Mouse (Mus musculus) right cerebral cortex, adult 2 months (tissue): Measurements from ENCODE around the gene Ankzf1.
"Not testable (repeated sequence)": the region's sequence is repeated elsewhere in the genome, so short reads cannot be mapped to it uniquely, and the experiment has no call there.

ENCODE experiments used
- DNase-seq, 2 experiments: peaks; one replicate each; pipeline ENCODE4 v3.0.0; 2021 to 2022; ENCODE audit warnings: low spot score in 2 of 2

Ankzf1 gene

DNA sequence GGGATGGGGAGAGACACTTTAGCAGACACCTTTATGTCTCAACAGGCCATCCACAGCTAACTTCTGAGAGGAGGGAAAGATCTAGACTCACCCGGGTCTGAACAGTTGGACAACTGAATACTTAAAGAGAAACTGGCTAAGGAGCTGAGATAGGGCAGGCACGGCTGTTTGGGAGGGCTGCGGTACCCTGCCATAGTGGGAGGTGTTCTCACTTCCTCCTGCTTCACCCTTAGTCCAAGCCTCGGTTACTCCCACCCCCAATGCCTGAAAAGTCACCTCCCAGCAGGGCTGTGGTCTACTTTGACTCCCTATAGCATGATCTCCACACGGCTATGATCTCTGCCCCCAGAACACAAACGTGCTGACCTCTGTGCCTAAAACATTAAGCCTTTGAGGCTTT, 31.6 kb downstream of the Ankzf1 start:
- DNase-seq: no peak

DNA sequence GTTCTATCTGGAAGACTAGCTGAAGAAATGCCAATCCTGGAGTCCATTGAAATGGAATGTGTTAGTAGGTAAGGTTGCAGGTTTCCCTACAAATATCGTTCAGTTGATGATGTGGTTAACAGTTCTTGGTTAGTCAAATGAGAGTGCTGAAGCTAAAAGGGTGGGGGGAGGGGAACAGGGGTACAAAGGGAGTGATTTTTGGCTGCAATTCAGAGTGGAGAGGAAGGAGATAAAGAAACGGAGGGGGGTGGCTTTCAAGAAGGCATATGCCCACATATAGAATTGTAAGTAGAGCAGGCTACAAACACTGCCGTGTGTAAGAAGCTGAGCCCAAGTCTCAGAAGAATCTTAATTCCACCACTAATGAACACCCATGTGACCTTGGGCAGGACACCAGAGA, 33.5 kb downstream of the Ankzf1 start:
- no peak for DNase-seq

DNA sequence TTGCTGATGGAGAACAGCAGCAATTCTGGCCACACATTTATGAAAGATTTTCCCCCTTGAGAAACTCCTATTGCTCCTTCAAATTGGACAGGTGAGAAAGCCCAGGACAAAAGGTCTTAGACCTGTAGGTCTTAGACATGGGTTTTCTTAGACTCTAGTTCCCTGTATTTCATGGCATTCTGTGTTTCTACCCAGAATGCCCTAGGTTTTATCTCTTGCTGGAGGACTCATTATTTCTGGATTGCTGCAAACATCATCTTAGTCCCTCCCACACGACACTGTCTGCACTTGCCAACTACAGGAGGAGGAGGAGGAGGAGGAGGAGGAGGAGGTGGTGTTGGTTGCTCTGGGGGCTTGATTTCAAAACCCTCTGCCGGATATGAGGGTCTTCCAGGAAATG, 34.2 kb downstream of the Ankzf1 start:
- no peak for DNase-seq

DNA sequence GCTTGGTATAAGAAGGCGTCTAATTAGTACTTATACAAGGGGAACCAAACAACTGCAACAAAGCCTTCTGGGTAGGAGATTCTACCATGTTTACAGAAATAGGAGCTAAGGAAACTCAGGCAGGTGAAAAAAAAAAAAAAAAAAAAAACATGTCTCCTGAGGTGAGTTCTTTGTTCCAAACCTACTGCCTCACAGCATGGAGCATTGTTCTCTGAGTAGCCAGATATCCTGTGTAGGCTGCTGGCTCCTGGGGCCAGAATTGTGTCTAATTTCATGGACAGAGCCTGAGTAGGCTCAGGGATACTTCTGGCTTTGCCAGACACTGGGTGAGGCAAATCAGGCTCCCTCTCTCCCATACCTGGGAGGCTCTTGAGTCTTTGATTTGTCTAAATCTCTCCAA, 35.7 kb downstream of the Ankzf1 start:
- no peak for DNase-seq

DNA sequence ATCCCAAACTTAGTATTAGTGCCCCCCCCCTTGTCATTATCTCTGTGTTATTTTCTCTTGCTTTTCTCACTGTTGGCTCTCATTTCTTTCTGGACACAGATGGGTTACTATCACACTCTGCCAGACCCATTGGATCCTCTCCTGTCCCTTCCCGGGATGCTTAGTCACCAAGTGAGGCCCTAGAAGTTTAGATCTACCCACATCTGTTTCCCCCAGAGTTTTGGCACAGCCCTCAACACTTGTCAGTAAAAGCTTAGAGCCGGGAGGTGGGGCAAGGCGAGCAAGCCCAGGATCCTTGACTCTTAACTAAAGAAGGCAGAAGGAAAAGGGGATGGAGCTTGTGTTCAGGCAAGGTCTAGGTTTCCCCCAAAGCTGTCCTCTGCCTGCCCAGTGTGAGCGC, 37.2 kb downstream of the Ankzf1 start:
- no peak for DNase-seq

DNA sequence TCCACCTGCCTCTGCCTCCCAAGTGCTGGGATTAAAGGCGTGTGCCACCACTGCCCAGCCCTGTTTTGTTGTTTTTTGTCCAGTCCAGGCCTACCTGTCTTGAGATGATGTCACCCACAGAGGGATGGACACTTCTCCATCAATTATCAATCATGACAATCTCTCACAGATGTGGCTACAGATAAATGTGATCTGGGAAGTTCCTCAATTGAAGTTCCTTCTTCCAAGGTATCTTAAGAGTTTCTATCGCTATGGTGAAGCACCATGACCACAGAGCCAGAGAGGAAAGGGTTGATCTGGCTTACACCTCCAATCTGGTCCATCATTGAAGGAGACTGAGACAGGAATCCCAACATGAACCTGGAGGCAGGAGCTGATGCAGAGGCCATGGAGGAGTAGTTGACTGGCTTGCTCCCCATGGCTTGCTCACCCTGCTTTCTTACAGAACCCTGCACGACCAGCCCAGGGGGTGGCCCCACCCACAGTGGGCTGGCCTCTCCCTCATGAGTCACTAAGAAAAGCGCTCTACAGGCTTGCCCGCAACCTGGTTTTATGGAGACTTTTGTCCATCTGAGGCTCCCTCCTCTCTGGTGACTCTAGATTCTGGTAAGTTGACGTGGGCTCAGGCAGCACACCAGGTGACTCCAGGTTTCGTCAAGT, 38.5 kb downstream of the Ankzf1 start:
- DNase-seq: no peak

DNA sequence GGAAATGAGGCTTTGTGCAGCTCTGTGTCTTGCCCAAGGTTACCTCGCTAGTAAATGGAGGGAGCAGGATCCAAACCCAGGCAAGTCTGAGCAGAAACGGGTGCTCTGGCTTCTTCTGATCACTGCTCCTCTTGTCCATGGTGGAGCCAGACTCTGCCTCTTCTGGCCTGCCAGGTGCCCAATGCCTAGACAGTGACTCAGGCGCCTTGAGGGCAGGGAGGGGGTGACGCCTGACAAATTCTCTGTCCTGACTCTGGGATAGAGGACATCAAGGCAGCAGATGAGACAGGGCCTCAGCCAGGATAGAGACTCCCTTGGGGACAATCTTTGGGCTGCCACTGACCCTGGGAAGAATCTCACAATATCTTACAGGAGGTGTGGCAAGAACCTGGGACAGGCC, 39.3 kb downstream of the Ankzf1 start:
- DNase-seq: no peak

DNA sequence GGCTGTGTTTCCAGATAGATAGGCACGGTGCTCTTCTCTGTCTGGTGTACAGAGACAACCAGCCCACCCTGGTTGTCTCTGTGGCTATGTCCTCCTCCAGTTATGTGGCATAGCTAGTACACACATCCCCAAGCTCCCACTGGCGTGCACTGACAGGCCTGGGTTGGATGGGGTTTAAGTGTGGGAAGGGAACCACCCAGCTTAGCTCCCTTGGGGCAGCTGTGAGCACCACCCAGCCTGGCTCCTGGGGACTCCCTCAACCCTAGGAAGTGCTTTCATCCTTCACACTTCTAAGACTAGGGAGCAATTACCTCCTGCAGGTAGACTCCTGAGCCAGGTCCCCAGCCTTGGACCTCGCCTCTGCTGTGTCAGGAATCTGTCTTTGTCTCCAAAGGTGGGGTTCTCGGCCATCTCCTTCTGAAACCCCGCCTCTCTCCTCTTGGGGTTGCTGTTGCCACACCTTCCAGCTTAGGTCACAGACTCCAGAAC, 39.8 kb downstream of the Ankzf1 start, which contains the start of gene A630095N17Rik:
TSS of gene A630095N17Rik (minus strand) at position 439 of the 489 bp plus-strand sequence.
- DNase-seq: no peak

DNA sequence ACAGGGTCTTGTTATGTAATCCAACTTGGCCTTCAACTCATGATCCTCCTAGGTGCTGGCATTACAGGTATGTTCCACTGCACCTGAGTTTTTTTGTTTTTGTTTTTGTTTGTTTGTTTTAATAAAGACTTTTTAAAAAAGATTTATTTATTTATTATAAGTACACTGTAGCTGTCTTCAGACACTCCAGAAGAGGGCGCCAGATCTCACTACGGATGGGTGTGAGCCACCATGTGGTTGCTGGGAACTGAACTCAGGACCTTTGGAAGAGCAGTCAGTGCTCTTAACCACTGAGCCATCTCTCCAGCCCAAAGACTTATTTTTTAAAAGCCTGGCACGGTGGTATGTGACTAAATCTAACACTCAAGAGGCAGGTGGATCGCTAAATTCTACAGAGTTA, 40.5 kb downstream of the Ankzf1 start:
- not testable (repeated sequence) for DNase-seq

DNA sequence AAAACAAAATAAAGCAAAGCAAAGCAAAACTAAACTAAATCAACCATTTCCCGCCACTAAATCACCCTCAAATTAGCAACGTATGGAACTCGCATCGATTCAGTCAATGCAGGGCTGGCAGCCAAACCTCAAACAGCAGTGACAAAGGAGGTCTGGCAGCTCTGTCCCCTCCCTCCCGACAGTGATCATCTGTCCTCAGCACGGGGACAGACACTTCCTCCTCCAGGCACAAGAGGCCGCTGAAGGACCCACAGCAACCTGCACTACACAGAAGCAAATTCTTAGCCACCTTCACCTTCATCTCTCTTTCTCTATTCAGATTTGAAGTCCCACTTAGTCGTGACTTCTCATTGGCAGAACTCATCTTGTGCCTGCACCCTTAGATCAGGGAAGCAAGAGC, 42.7 kb downstream of the Ankzf1 start:
- DNase-seq: peak; percentile 77 to 79

DNA sequence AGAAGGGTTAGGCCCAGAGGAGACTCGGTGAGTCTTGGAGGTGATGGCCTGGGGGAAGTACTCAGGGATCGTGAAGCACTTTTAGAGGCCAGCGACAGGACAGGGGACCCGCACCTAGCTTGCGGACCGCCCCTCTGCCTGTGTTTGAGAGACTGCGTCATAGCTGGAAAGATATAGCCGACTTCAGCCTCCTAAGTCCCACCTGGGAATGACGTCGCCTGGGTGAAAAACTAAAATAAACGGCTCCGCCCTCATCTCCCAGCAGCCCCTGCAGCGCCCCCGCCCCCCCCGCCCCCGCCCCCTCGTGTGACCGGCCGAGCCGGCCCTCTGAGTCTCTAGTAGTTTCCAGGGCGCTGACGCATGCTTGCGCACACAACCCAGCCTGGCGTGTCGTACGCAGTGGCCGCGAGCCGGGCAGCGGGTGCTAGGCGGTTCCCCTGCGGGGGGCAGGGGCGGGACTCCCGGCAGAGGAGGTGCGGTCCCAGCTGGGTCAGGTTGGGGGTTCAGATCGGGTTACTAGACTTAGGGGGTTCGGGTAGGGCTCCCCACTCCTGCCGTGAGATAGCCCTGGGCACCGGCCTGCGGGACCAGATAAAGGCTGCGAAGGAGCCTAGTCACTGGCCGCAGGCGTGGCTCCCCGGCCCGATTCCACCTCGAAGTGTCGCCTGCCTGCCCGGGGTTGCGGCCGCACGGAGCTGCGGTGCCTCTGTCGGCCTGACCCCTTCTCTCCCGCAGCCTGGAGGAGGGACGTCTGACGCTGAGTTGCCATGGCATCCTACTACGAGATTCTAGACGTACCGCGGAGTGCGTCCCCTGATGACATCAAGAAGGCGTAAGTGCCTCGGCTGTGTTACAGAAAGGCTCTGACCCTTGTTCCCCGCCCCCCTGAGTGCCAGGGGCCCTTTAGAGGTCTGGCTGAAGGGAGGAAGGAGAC, 44.4 kb downstream of the Ankzf1 start, which contains the start of gene Dnajb2:
TSS of gene Dnajb2 (plus strand) at position 290 of the 934 bp plus-strand sequence.
- DNase-seq: peak; percentile 81 to 88

DNA sequence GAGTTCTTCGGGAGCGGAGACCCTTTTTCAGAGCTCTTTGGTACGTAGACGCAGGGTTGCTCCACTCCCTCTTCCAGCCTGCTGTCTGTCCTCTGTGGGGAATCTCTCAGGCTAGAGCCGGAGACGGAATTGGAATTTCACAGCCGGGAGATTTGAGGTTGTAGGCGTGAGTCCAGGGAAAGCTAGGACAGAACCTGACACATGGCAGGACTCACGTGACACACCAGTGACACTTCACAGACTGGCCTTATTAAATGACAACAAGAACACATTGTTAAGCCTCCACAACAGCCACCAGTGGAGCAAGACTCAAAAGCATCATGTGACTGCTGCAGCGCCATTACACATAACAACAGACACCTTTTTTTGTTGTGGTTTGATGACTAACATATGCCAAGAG, 47.6 kb downstream of the Ankzf1 start:
- DNase-seq: no peak

DNA sequence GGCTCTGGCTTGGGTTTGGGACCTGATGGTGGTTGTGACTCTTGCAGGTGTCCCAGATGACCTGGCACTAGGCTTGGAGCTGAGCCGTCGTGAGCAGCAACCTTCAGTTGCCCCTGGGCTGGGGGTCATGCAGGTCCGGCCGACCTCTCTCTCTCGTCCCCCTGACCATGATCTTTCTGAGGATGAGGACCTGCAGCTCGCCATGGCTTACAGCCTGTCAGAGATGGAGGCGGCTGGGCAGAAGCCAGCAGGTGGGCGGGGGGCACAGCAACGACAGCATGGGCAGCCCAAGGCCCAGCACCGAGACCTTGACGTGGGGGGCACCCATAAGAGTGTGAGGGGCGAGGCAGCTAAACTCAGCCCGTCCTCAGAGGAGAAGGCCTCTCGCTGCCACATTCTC, 51.5 kb downstream of the Ankzf1 start:
- DNase-seq: no peak

DNA sequence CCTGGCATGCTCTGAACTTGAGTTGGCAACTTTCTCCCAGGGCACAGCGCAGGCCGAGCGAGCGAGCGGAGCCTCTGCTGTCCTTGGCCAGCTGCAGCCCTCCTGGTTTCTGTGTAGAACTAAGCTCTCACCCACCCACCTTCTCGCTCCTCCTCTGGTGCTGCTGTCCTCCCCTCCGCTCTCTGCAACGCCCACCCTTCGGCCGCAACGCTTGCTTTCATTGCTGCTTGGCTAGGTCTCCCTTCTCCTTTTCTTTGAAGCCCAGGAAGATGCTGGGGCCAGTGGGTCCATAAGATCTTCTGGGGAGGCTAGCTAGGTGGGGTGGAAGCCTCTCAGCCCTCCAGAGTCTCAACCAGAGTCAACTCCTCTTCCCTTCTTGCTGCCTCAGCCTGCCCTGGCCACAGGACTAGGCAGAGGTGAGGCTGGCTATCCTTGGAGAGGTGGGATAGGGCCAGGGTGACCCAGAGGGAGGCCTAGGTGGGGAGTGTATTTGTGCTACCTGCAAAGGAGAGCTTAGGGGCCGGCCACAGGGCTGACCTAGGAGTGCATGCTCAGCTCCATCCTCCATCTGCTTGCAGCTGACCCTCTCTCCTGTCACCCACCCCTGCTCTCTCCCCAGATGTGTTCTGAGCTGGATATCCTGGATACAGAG, 52.4 kb downstream of the Ankzf1 start:
- DNase-seq: no peak

DNA sequence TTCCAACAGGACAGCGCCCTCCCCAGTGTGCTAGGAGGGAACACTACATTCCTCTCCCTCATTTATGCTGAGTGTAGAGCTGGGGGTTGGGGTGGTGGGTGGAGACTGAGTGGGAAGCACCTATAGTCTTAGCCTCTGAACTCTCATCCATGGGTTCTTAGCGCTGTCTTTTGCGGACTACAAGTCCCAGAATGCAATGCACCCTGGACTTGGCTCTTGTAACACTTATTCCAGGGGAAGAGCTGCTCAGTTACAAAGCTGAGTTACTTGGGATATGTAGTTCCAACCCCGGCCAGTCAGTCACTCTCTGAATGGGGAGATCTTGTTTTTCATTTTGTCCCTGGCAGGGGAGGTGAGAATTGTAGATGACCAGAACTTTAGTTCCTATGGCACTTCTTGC, 52.9 kb downstream of the Ankzf1 start:
- peak; percentile 62 to 75 for DNase-seq

DNA sequence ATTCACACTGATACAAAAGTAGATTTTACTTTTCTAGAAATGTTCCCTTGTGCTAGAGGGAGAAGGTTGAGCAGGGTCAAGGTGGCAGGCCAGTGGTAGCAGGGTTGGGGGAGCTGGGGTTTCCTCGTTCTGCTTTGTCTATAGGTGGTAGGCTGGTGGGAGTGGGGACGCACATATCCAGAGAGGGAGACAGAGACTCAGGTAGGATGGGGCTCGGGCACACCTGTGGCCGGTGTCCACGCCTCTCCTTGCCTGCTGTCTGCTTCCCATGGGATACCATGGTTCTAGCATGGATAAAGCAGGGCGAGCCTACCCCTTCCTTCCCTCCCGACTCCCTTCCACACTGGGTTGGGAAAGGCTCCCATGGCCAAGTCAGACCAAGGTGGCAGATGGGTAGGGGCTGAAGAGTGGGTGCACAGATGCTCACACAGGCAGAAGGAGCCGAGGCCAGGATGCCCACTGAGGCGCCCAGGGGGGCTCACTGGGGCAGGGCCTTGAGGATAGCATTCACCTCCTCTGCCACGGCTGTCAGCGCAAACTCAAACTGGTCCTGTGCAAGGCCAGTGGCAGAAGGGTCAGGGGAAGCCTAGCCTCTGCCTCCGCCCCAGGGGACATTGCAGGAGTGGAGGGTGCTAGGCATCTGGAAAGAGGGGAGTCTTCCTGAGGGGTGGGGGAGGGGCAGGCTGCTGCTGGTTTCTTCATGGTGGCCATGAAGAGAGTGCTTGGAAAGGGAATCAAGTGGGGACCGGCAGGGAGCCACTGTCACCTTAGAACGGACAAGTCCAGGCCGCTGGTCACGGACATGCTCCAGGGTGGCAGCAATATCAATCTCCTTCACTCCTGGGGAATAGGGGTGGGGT, 55.4 kb downstream of the Ankzf1 start:
- no peak for DNase-seq

DNA sequence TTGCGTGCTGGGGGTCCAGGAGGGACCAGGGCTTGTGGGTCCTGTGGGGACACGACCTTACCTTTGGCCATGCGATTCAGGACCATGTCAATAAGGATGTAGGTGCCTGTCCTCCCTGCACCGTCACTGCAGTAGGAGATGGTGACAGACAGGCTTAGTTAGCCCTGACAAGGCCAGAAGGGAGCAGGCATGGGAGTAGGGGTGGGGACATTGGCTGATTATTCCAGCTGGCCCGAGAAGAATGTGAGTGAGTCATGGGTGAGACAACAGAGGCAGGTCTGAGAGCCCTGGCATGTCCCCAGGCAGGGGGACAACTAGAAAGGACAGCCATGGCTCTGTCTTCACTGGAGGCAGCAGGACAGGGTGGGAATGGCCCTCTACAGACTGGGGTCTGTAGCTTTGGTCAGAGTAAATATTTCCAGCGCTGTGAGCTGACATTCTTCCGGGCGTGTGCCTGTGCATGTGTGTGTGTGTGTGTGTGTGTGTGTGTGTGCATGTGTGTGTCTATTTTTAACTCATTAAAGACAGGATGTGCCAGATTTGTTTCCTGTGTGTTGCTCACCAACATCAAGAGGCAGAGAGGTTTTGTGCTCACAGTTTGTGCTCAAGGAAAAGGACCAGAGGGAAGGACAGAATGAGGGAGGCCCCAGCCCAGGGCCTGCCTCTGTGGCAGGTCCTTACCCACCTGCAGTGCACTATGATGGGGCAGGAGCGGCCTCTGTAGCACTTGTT, 56.3 kb downstream of the Ankzf1 start:
- DNase-seq: no peak
